Mouse (Mus musculus) CH12.LX (cell line): ENCODE data around the gene Smc5. TPM values are rescaled to one million over a fixed set of nuclear protein-coding genes. Genes with fewer than 3 reads are reported as not detected.

Experiments used
- DNase-seq: peaks from one replicate; pipeline ENCODE4 v3.0.0-alpha.2; 2013; ENCODE audit errors: extremely low read depth
- H3K27ac ChIP-seq: 2 replicates; pipeline ENCODE4 v1.5.1; 2012; ENCODE audit warnings: low read depth, mild to moderate bottlenecking, control low read depth, moderate library complexity; ENCODE audit not compliant: insufficient read depth
- H3K27me3 ChIP-seq: replicated peaks from 2 replicates; pipeline ENCODE3; 2012; ENCODE audit warnings: inconsistent platforms
- H3K36me3 ChIP-seq, 2 experiments: replicated peaks in 1 of 2; 2 replicates each; pipeline versions ENCODE3 to v1.6.1; 2012; ENCODE audit warnings: inconsistent platforms in 1 of 2, low read length in 1 of 2, mild to moderate bottlenecking in 1 of 2, mixed read lengths in 1 of 2, moderate library complexity in 1 of 2; ENCODE audit not compliant: control insufficient read depth in 1 of 2, insufficient read depth in 1 of 2
- H3K4me1 ChIP-seq, 2 experiments: 2 replicates each; pipeline ENCODE4 v1.6.1; 2012; ENCODE audit warnings: inconsistent platforms in 1 of 2, moderate library complexity in 1 of 2; ENCODE audit not compliant: insufficient read depth in 2 of 2, control insufficient read depth in 1 of 2
- H3K4me2 ChIP-seq: 2 replicates; pipeline ENCODE4 v1.6.1; 2012; ENCODE audit warnings: low read depth, mild to moderate bottlenecking, control low read depth; ENCODE audit not compliant: poor library complexity, insufficient read depth, severe bottlenecking
- H3K4me3 ChIP-seq, 3 experiments: fragments of 150-350 bp in 1 of 3; sonication (generic) in 1 of 3; replicated peaks in 1 of 3; 2 replicates each; pipeline versions ENCODE3 to v1.5.1; 2011 to 2012; ENCODE audit warnings: low read depth in 2 of 3, low read length in 2 of 3, mild to moderate bottlenecking in 2 of 3, moderate library complexity in 2 of 3, control low read depth in 1 of 3, improper control_type of control experiment in 1 of 3, inconsistent platforms in 1 of 3, mixed read lengths in 1 of 3; ENCODE audit not compliant: poor library complexity in 1 of 3
- H3K79me2 ChIP-seq: replicated peaks from 2 replicates; pipeline ENCODE4 v1.6.1; 2012; ENCODE audit warnings: mild to moderate bottlenecking, moderate library complexity; ENCODE audit not compliant: control insufficient read depth, poor library complexity, insufficient read depth, severe bottlenecking; ENCODE audit errors: extremely low read depth
- H3K9ac ChIP-seq: 2 replicates; pipeline ENCODE4 v1.6.1; 2012; ENCODE audit warnings: low read depth, mild to moderate bottlenecking, control low read depth, moderate library complexity; ENCODE audit not compliant: insufficient read depth
- H3K9me3 ChIP-seq: replicated peaks from 2 replicates; pipeline ENCODE3; 2012; ENCODE audit warnings: low read length, inconsistent platforms, mixed read lengths
- BHLHE40 ChIP-seq: IDR thresholded peaks from 2 replicates; pipeline ENCODE4 v1.6.1; 2011; ENCODE audit warnings: mild to moderate bottlenecking, low read depth, low read length, improper control_type of control experiment
- IRF4 ChIP-seq: IDR thresholded peaks from 2 replicates; pipeline ENCODE4 v1.6.1; 2014; ENCODE audit warnings: low read depth, mild to moderate bottlenecking, inconsistent platforms, low read length, improper control_type of control experiment
- JUND ChIP-seq: conservative IDR thresholded peaks from 2 replicates; pipeline ENCODE4 v1.6.1; 2011; ENCODE audit warnings: low read depth, low read length, improper control_type of control experiment
- MAX ChIP-seq: IDR thresholded peaks from 2 replicates; pipeline ENCODE4 v1.6.1; 2011; ENCODE audit warnings: low read length, improper control_type of control experiment
- MYC ChIP-seq: IDR thresholded peaks from 2 replicates; pipeline ENCODE4 v1.6.1; 2011; ENCODE audit warnings: low read depth, mild to moderate bottlenecking, improper control_type of control experiment, low read length
- NELFE ChIP-seq: IDR thresholded peaks from 2 replicates; pipeline ENCODE4 v1.6.1; 2011; ENCODE audit warnings: low read depth, low read length, improper control_type of control experiment
- PAX5 ChIP-seq: IDR thresholded peaks from 2 replicates; pipeline ENCODE4 v1.6.1; 2012; ENCODE audit warnings: low read length, inconsistent platforms, mixed read lengths
- POLR2A ChIP-seq: IDR thresholded peaks from 2 replicates; pipeline ENCODE4 v1.6.1; 2011; ENCODE audit warnings: low read depth, mild to moderate bottlenecking, improper control_type of control experiment, low read length
- POLR2AphosphoS2 ChIP-seq: IDR thresholded peaks from 2 replicates; pipeline ENCODE4 v1.6.1; 2011; ENCODE audit warnings: low read depth, low read length, improper control_type of control experiment
- RAD21 ChIP-seq: IDR thresholded peaks from 2 replicates; pipeline ENCODE4 v1.6.1; 2011; ENCODE audit warnings: low read depth, mild to moderate bottlenecking, low read length, improper control_type of control experiment, moderate library complexity
- TBP ChIP-seq: conservative IDR thresholded peaks from 2 replicates; pipeline ENCODE4 v1.6.1; 2011; ENCODE audit warnings: low read depth, low read length, improper control_type of control experiment
- USF1 ChIP-seq: IDR thresholded peaks from 2 replicates; pipeline ENCODE4 v1.6.1; 2014; ENCODE audit warnings: low read depth, mild to moderate bottlenecking, inconsistent platforms, low read length, improper control_type of control experiment
- ZC3H11A ChIP-seq: IDR thresholded peaks from 2 replicates; pipeline ENCODE4 v1.6.1; 2012; ENCODE audit warnings: low read depth, mild to moderate bottlenecking, inconsistent platforms, low read length, improper control_type of control experiment
- ZMIZ1 ChIP-seq: IDR thresholded peaks from 2 replicates; pipeline ENCODE4 v1.6.1; 2012; ENCODE audit warnings: low read depth, mild to moderate bottlenecking, inconsistent platforms, low read length, improper control_type of control experiment
- ZNF384 ChIP-seq: IDR thresholded peaks from 2 replicates; pipeline ENCODE4 v1.6.1; 2012; ENCODE audit warnings: low read depth, low read length, improper control_type of control experiment, inconsistent platforms
- dilution Hi-C: fragments of 300-500 bp; cut with MboI; formaldehyde crosslinking; loops from 2 replicates; pipeline ENCODE4 v1.14.3; 2020; ENCODE audit warnings: low sequenced_read_pairs; ENCODE audit not compliant: extremely low pct_unique_long_range_greater_than_20kb, extremely low pct_ligation_motif_present
- in situ Hi-C: fragments of 300-500 bp; cut with MboI; formaldehyde crosslinking; loops from 3 replicates; pipeline ENCODE4 v1.14.3; 2019; ENCODE audit warnings: low sequenced_read_pairs, low pct_ligation_motif_present, low pct_unique_long_range_greater_than_20kb, mixed read lengths
- polyA plus RNA-seq: library from polyadenylated mRNA; unstranded; fragments of >175 nt; gene quantifications from 2 replicates; pipeline ENCODE4 v1.2.1, GENCODE M21; 2012; ENCODE audit warnings: low read depth; ENCODE audit not compliant: insufficient read length
- total RNA-seq, 2 experiments: library from RNA; depleted of rRNA; stranded (reverse); fragments of 300-350 nt in 1 of 2; fragments of >200 nt in 1 of 2; gene quantifications; 2 replicates each; pipeline ENCODE4 v1.2.3; 2012 to 2014

Gene Smc5
- total and polyA plus RNA-seq, 3 experiments: 22.8 to 43.4 (median 34.5) TPM

DNA sequence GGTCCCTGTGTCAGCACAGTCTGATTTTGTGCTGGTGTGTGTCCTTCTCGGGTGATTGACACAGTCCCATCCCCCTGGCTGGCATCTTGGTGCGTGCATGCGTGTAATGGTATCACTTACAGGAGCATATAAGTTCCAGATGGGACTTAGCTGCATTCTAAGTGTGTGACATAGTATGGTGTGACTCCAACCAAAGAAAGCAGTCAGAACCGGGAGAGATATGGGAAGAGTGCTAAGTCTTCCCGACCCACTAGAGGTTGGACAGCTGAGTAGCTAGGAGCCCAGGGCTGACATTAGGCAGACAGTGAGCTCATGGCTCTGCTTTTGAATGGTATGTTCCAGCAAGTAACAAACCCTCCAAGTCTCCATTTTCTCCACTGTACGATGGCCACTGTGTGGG is 110.8 kb downstream of the Smc5 start:
- Histone ChIP-seq H3K4me1 (no peaks in the 10 kb centered on the region), H3K9ac (no peak overlapping the region), H3K27ac (no peak overlapping the region), H3K4me3 (no peak overlapping the region), H3K9me3 (no peaks in the 10 kb centered on the region), H3K36me3 (no peaks in the 10 kb centered on the region), H3K79me2 (no peaks in the 10 kb centered on the region), H3K27me3 (no peaks in the 10 kb centered on the region), H3K4me2 (no peak overlapping the region)
- in situ Hi-C loops: no loop called here
- no peak for TF ChIP-seq MAX
- TF ChIP-seq ZNF384: no peak
- TF ChIP-seq PAX5: no peak
- dilution Hi-C loops: no loop called here
- no peak for DNase-seq

DNA sequence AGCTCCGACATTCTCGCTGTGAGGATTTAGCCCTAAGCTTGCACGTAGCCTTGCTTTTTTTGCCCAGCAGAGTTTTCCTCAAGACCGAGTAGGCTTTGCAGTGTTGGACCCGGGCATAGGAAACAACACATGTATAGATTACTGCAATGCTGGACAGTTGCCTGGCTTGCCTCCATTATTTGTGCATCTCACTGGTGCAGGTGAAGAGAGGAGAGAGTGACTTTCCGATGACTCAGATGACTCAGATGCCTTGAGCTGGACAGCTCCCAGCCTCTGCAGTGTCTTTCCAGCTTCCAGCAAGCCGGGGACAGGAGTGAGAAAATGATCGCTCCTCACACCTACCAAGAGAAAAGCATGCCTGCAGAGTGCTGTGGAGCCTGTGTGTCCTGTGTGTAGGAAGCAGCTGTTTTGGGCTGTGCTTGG is 111.3 kb downstream of the Smc5 start:
- Histone ChIP-seq H3K36me3 (no peaks in the 10 kb centered on the region), H3K4me3 (no peak overlapping the region), H3K4me1 (no peaks in the 10 kb centered on the region), H3K9ac (no peak overlapping the region), H3K27ac (no peak overlapping the region), H3K9me3 (no peaks in the 10 kb centered on the region), H3K27me3 (no peaks in the 10 kb centered on the region), H3K4me2 (no peak overlapping the region), H3K79me2 (no peaks in the 10 kb centered on the region)
- dilution Hi-C loops: no loop called here
- TF ChIP-seq TBP (no peak), ZMIZ1 (no peak), IRF4 (no peak)
- in situ Hi-C loops: no loop called here
- no peak for DNase-seq

DNA sequence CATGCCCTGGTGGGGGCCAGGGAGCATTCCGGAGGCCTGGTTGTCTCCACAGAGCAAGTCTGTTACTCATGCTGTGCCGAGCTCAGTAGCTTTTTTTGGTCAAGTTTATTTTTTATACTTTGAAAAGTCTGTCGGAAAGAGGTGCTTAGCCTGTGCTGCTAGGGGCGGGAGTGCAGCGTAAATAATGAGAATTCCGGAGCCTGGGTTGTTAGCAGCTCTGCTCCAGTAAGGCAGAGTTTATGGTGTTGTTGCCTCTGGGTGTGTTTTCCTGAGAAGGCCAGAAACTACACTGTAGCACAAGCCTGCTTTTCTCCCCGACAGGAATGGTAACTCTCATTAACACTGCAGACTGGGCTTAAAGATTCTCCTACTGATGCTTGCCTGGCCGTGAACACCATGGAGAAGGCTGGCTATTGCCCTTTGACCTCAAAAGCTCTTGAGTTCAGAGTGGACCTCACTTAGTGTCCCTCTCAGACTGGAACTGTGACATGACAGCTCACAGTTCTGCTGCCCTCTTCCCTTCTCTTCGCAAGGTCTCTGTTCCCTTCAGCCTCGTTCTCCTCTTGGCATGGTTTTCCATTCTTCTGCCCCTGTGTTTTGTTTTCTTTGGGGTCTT is 113.8 kb downstream of the Smc5 start:
- H3K4me3 ChIP-seq: no peak overlapping the region
- H3K9me3 ChIP-seq: no peaks in the 10 kb centered on the region
- H3K36me3 ChIP-seq: no peaks in the 10 kb centered on the region
- no peaks in the 10 kb centered on the region for H3K4me1 ChIP-seq
- in situ Hi-C loops: loop anchor here (10.0 kb wide), 1 partner anchor 245 kb away; no protein-coding TSS in a partner anchor
- H3K27ac ChIP-seq: no peak overlapping the region
- H3K79me2 ChIP-seq: no peaks in the 10 kb centered on the region
- no peak for DNase-seq
- dilution Hi-C loops: no loop called here
- H3K4me2 ChIP-seq: no peak overlapping the region
- no peaks in the 10 kb centered on the region for H3K27me3 ChIP-seq
- TF ChIP-seq POLR2A: no peak
- no peak for TF ChIP-seq NELFE
- no peak for TF ChIP-seq USF1
- TF ChIP-seq POLR2AphosphoS2: no peak
- no peak for TF ChIP-seq JUND
- TF ChIP-seq MYC: no peak
- no peak for TF ChIP-seq ZC3H11A
- TF ChIP-seq RAD21: no peak
- TF ChIP-seq TBP: no peak
- TF ChIP-seq BHLHE40: no peak
- no peak for TF ChIP-seq MAX
- H3K9ac ChIP-seq: no peak overlapping the region

Other genes starting within 250 kb of the Smc5 start
- gene Klf9, start 132.7 kb downstream of the Smc5 start, total RNA-seq (2012; rRNA removed): not detected in 2 replicates
- not detected in 2 replicates for gene Klf9, start 132.7 kb downstream of the Smc5 start, total RNA-seq (2014; rRNA removed)
- gene Klf9, start 132.7 kb downstream of the Smc5 start, polyA plus RNA-seq: not detected in 2 replicates
- 0.04 and 0.08 TPM in 2 replicates for gene Mamdc2, start 174.5 kb upstream of the Smc5 start, total RNA-seq (2012; rRNA removed)
- 0.35 and 0.67 TPM in 2 replicates for gene Mamdc2, start 174.5 kb upstream of the Smc5 start, total RNA-seq (2014; rRNA removed)
- gene Mamdc2, start 174.5 kb upstream of the Smc5 start, polyA plus RNA-seq: 0.17 and 0.20 TPM in 2 replicates